In the genomic region with DNA sequence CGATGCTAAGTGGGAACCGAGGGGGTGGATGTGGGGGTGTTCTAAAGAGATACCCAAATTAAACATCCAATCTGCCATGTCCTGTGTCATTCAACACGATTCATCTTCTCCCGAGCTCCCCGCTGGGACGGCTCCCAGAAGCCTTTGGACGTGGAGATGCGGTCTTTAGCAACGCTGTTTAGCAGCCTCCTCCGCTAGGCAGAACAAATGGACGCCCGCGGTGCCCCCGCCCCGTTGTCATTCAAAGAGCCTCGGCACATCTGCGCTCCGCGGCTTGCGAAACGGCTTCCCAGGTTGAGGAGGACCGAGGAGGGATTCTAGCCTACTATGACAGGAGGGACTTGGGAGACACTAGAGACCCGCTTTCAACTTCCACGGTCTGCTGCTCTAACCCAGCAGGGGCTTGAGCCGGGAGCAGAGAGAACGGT, we compare ENCODE assay signal across 7 mouse cellular contexts.
DNase-seq lines count a peak whose midpoint lies in the region; ATAC-seq and TF ChIP-seq lines count a peak whose summit lies in the region.

No protein-coding gene starts in this region.

- WGBS in lung, embryonic 14.5 days: 1% methylated on average over 26 of the region's 26 CpGs
- under 1% methylated on average over 26 of the region's 26 CpGs for WGBS in embryonic facial prominence, embryonic 15.5 days
- 1% methylated on average over 26 of the region's 26 CpGs for WGBS in intestine, embryonic 16.5 days
- 2% methylated on average over 26 of the region's 26 CpGs for WGBS in liver, embryonic 13.5 days (ENCODE audit: insufficient replicate concordance)
- under 1% methylated on average over 26 of the region's 26 CpGs for WGBS in stomach, embryonic 16.5 days

- H3K4me1 ChIP-seq in lung, embryonic 14.5 days (ENCODE audit: insufficient read depth): no peaks in the 10 kb centered on the region
- peaks cover 16% of the 10 kb centered on the region for H3K4me1 ChIP-seq in embryonic facial prominence, embryonic 15.5 days
- H3K4me1 ChIP-seq in intestine, embryonic 16.5 days (ENCODE audit: control insufficient read depth, insufficient read depth, low read length): peaks cover 9% of the 10 kb centered on the region; the same call in 1 of the 2 replicates
- no peaks in the 10 kb centered on the region for H3K4me1 ChIP-seq in liver, embryonic 13.5 days (replicated peaks)
- no peaks in the 10 kb centered on the region for H3K4me1 ChIP-seq in stomach, embryonic 16.5 days (ENCODE audit: control insufficient read depth, insufficient read depth, low read length)

- no peaks in the 10 kb centered on the region for H3K36me3 ChIP-seq in lung, embryonic 14.5 days (ENCODE audit: insufficient read depth)
- H3K36me3 ChIP-seq in embryonic facial prominence, embryonic 15.5 days: no peaks in the 10 kb centered on the region
- no peaks in the 10 kb centered on the region for H3K36me3 ChIP-seq in intestine, embryonic 16.5 days (ENCODE audit: control insufficient read depth, insufficient read depth, low read length)
- no peaks in the 10 kb centered on the region for H3K36me3 ChIP-seq in liver, embryonic 13.5 days
- H3K36me3 ChIP-seq in stomach, embryonic 16.5 days (ENCODE audit: control insufficient read depth, insufficient read depth, low read length): no peaks in the 10 kb centered on the region

- H3K4me2 ChIP-seq in lung, embryonic 14.5 days: peak overlapping the region; percentile 48
- H3K4me2 ChIP-seq in embryonic facial prominence, embryonic 15.5 days (replicated peaks): peak overlapping the region; percentile 51
- peak overlapping the region; percentile 29 for H3K4me2 ChIP-seq in intestine, embryonic 16.5 days (ENCODE audit: low read depth, low read length)
- H3K4me2 ChIP-seq in liver, embryonic 13.5 days: peak overlapping the region; percentile 26; the same call in 1 of the 2 replicates
- H3K4me2 ChIP-seq in stomach, embryonic 16.5 days (ENCODE audit: low read depth, low read length): peak overlapping the region; percentile 5

- H3K4me3 ChIP-seq in lung, embryonic 14.5 days (ENCODE audit: low read depth, low read length): peak overlapping the region; percentile 18; the same call in 1 of the 2 replicates
- H3K4me3 ChIP-seq in embryonic facial prominence, embryonic 15.5 days (replicated peaks): peak overlapping the region; percentile 31
- H3K4me3 ChIP-seq in intestine, embryonic 16.5 days (ENCODE audit: low read length): peak overlapping the region; percentile 4
- no peak overlapping the region for H3K4me3 ChIP-seq in liver, embryonic 13.5 days (replicated peaks)
- peak overlapping the region; percentile 0; the same call in 1 of the 2 replicates for H3K4me3 ChIP-seq in stomach, embryonic 16.5 days (replicated peaks; ENCODE audit: low read length)

- peak; percentile 34 for DNase-seq in lung, embryonic 14.5 days
- DNase-seq in lung, postnatal 36 days: no peak
- no peak for DNase-seq in liver, embryonic 13.5 days
- DNase-seq in ovary, postnatal 10 days (ENCODE audit: low spot score): no peak

- no peak for TF ChIP-seq CTCF in lung, embryonic 14.5 days (IDR thresholded peaks at IDR 0.05; ENCODE audit: low read depth)

- H3K27me3 ChIP-seq in lung, embryonic 14.5 days (ENCODE audit: insufficient read depth, low read length): peaks cover 38% of the 10 kb centered on the region
- peaks cover 44% of the 10 kb centered on the region for H3K27me3 ChIP-seq in embryonic facial prominence, embryonic 15.5 days
- peaks cover 26% of the 10 kb centered on the region for H3K27me3 ChIP-seq in intestine, embryonic 16.5 days (replicated peaks; ENCODE audit: control insufficient read depth, insufficient read depth, low read length)
- H3K27me3 ChIP-seq in liver, embryonic 13.5 days: peaks cover 41% of the 10 kb centered on the region
- H3K27me3 ChIP-seq in stomach, embryonic 16.5 days (ENCODE audit: control insufficient read depth, insufficient read depth, low read length): peaks cover 39% of the 10 kb centered on the region

- no peaks in the 10 kb centered on the region for H3K9me3 ChIP-seq in lung, embryonic 14.5 days (ENCODE audit: low read depth, low read length)
- H3K9me3 ChIP-seq in embryonic facial prominence, embryonic 15.5 days (replicated peaks): no peaks in the 10 kb centered on the region
- H3K9me3 ChIP-seq in intestine, embryonic 16.5 days (ENCODE audit: control insufficient read depth, low read length): no peaks in the 10 kb centered on the region
- no peaks in the 10 kb centered on the region for H3K9me3 ChIP-seq in liver, embryonic 13.5 days (replicated peaks)
- no peaks in the 10 kb centered on the region for H3K9me3 ChIP-seq in stomach, embryonic 16.5 days (replicated peaks; ENCODE audit: control insufficient read depth, low read length)

- H3K9ac ChIP-seq in lung, embryonic 14.5 days: no peak overlapping the region; the same call in 1 of the 2 replicates
- no peak overlapping the region; the same call in 1 of the 2 replicates for H3K9ac ChIP-seq in embryonic facial prominence, embryonic 15.5 days
- no peak overlapping the region for H3K9ac ChIP-seq in intestine, embryonic 16.5 days (ENCODE audit: low read depth, low read length)
- no peak overlapping the region for H3K9ac ChIP-seq in liver, embryonic 13.5 days
- no peak overlapping the region for H3K9ac ChIP-seq in stomach, embryonic 16.5 days (ENCODE audit: low read length)

- no peak for ATAC-seq in lung, embryonic 14.5 days (ENCODE audit: insufficient read depth)
- no peak for ATAC-seq in embryonic facial prominence, embryonic 15.5 days (ENCODE audit: insufficient number of reproducible peaks, low FRiP score, low TSS enrichment, low read depth)
- no peak for ATAC-seq in intestine, embryonic 16.5 days
- no peak for ATAC-seq in liver, embryonic 13.5 days (ENCODE audit: low read depth)
- no peak for ATAC-seq in stomach, embryonic 16.5 days (ENCODE audit: insufficient read depth, low FRiP score)

- no peak overlapping the region for H3K27ac ChIP-seq in lung, embryonic 14.5 days (ENCODE audit: low read depth)
- no peak overlapping the region for H3K27ac ChIP-seq in embryonic facial prominence, embryonic 15.5 days (replicated peaks)
- no peak overlapping the region for H3K27ac ChIP-seq in intestine, embryonic 16.5 days (ENCODE audit: low read length)
- no peak overlapping the region for H3K27ac ChIP-seq in liver, embryonic 13.5 days
- H3K27ac ChIP-seq in stomach, embryonic 16.5 days (ENCODE audit: low read length): no peak overlapping the region
